Mouse (Mus musculus): Measurements from ENCODE around the gene Csk.

- TF ChIP-seq CTCF (conservative IDR thresholded peaks at IDR 0.05; ENCODE audit: insufficient read depth, insufficient read length, low read depth, low read length), result no peak
- TF ChIP-seq POLR2A (IDR thresholded peaks at IDR 0.05; ENCODE audit: low read depth, low read length), result no peak
Measured at GRCm38 (mm10) chr9:57698466-57699150, 45.2 kb upstream of the Csk start.

All from kidney, adult 2 months (tissue).